ENCODE assay signal across 34 mouse cellular contexts in genomic region chr7:4719276-4719675, GRCm38 (mm10). TPM values are rescaled to one million over a fixed set of nuclear protein-coding genes. Genes with fewer than 3 reads are reported as not detected.
"Had no signal": no experiment of that assay in that cellular context is flagged by ENCODE, and none has a peak within 500 bp of the region (broad histone marks: within the 10 kb centered on the region; RNA-seq: fewer than 3 reads in every experiment).

No protein-coding gene starts in this region.

- DNase-seq: cerebellum, adult 2 months; cerebellum, adult 8-10 months; cerebellum, adult 9-10 months; cerebellum, adult 9-11 months; cerebellum, postnatal 10 days; cerebellum, postnatal 14 days; cerebellum, postnatal 25 days; cerebellum, postnatal 36 days; embryo, embryonic 11 days; forebrain, postnatal 0 days; gastrocnemius, adult 2 months; gastrocnemius, postnatal 10 days; gastrocnemius, postnatal 14 days; gastrocnemius, postnatal 25 days; gastrocnemius, postnatal 36 days; heart, adult 11 months; heart, adult 18-20 months had no signal

- ATAC-seq: forebrain, embryonic 13.5 days; forebrain, embryonic 14.5 days; forebrain, embryonic 15.5 days; forebrain, embryonic 16.5 days; forebrain, postnatal 0 days had no signal

- H3K27me3 ChIP-seq: embryonic facial prominence, embryonic 12.5 days; embryonic facial prominence, embryonic 13.5 days; embryonic facial prominence, embryonic 15.5 days; forebrain, embryonic 12.5 days; forebrain, embryonic 13.5 days; forebrain, embryonic 15.5 days had no signal

- H3K4me2 ChIP-seq: embryonic facial prominence, embryonic 12.5 days; embryonic facial prominence, embryonic 13.5 days; embryonic facial prominence, embryonic 15.5 days; forebrain, embryonic 12.5 days; forebrain, embryonic 13.5 days; forebrain, embryonic 15.5 days had no signal

- H3K27ac ChIP-seq: embryonic facial prominence, embryonic 10.5 days; embryonic facial prominence, embryonic 12.5 days; embryonic facial prominence, embryonic 13.5 days; embryonic facial prominence, embryonic 15.5 days; forebrain, embryonic 10.5 days; forebrain, embryonic 12.5 days; forebrain, embryonic 13.5 days; forebrain, embryonic 15.5 days; gastrocnemius, adult 2 months had no signal

- H3K9ac ChIP-seq: embryonic facial prominence, embryonic 12.5 days; embryonic facial prominence, embryonic 13.5 days; embryonic facial prominence, embryonic 15.5 days; forebrain, embryonic 12.5 days; forebrain, embryonic 13.5 days; forebrain, embryonic 15.5 days; forebrain, postnatal 0 days had no signal

- H3K4me3 ChIP-seq: embryonic facial prominence, embryonic 10.5 days; embryonic facial prominence, embryonic 12.5 days; embryonic facial prominence, embryonic 13.5 days; embryonic facial prominence, embryonic 15.5 days; erythroblast, embryonic 14.5 days; forebrain, embryonic 10.5 days; forebrain, embryonic 12.5 days; forebrain, embryonic 13.5 days; forebrain, embryonic 15.5 days; gastrocnemius, adult 2 months had no signal

- H3K4me1 ChIP-seq: embryonic facial prominence, embryonic 10.5 days; embryonic facial prominence, embryonic 12.5 days; embryonic facial prominence, embryonic 13.5 days; forebrain, embryonic 12.5 days; forebrain, embryonic 13.5 days; forebrain, embryonic 15.5 days had no signal

- H3K9me3 ChIP-seq: embryonic facial prominence, embryonic 10.5 days; embryonic facial prominence, embryonic 12.5 days; embryonic facial prominence, embryonic 13.5 days; embryonic facial prominence, embryonic 15.5 days; forebrain, embryonic 10.5 days; forebrain, embryonic 12.5 days; forebrain, embryonic 13.5 days; forebrain, embryonic 15.5 days had no signal

RNA-seq across cellular contexts. Expression of gene Tmem150b, which starts 5.8 kb away (rescaled TPM):
- total RNA-seq: forebrain, postnatal 0 days; gastrocnemius, adult 18-20 months; gastrocnemius, adult 8-10 months; gastrocnemius, postnatal 36 days had no signal
- polyA plus RNA-seq: cerebellum, adult 2 months; cortical plate, adult 2 months; embryonic facial prominence, embryonic 11.5 days; erythroblast, embryonic 14.5 days; forebrain, embryonic 14.5 days; forebrain, postnatal 0 days had no signal

RNA-seq across cellular contexts. Expression of gene Brsk1, which starts 28.9 kb away (rescaled TPM):
- total RNA-seq: common myeloid progenitor, adult 5-6 weeks; granulocyte monocyte progenitor cell, adult 5-6 weeks had no signal

RNA-seq across cellular contexts. Expression of gene Cox6b2, which starts 33.6 kb away (rescaled TPM):
- total RNA-seq: gastrocnemius, adult 8-10 months had no signal
